Mouse (Mus musculus): ENCODE data around the gene Psg26. TPM values are rescaled to one million over a fixed set of nuclear protein-coding genes. Genes with fewer than 3 reads are reported as not detected.
"Not testable (repeated sequence)": the region's sequence is repeated elsewhere in the genome, so short reads cannot be mapped to it uniquely, and the experiment has no call there.

Psg26 gene
- polyA plus RNA-seq (2015; fragmentation: Nextera tagmentation; extraction: Ambion mirVana), result not detected in 2 replicates

DNA sequence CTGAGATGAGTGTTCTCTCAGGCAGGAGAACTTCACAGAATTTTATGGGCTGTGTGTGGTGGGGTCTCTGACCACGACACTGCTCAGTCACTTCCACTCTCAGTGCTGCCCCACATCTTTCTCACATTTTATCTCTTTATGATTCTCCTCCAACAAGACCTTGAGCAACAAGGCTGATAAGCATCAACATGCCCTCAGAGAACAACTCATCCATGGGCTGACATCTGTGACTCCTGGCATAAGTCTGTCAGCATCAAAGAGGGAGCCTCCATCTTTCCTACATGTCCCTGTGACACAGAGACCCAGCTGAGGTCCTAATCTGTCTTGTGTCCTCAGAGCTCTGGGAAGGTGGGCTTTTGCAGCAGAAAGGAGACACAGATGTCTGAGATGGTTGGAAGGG is at the start of gene Psg26:
Psg26 (minus strand) TSS at position 101 of the 400 bp plus-strand sequence.
- no peak for DNase-seq (ENCODE audit: low spot score)
- H3K4me1 ChIP-seq (ENCODE audit: insufficient read depth, low read depth, low read length), result no peaks in the 10 kb centered on the region
- H3K27ac ChIP-seq (ENCODE audit: low read length), result no peak within 1 kb of the TSS
- H3K9ac ChIP-seq (replicated peaks; ENCODE audit: low read depth), result no peak within 1 kb of the TSS
- no peaks in the 10 kb centered on the region for H3K9me3 ChIP-seq (ENCODE audit: low read length)
- no peak within 1 kb of the TSS for H3K4me3 ChIP-seq (ENCODE audit: low read depth, low read length)
- H3K36me3 ChIP-seq (ENCODE audit: insufficient read depth, low read length), result no peaks in the 10 kb centered on the region
- no peak for ATAC-seq
- H3K27me3 ChIP-seq (replicated peaks; ENCODE audit: insufficient read depth, low read length), result no peaks in the 10 kb centered on the region
- 72% methylated on average over 1 of the region's 1 CpGs for WGBS
- H3K4me2 ChIP-seq (replicated peaks; ENCODE audit: low read depth, low read length), result no peak within 1 kb of the TSS
- no peak for TF ChIP-seq EP300 (IDR thresholded peaks at IDR 0.05)
- TF ChIP-seq CTCF (IDR thresholded peaks at IDR 0.05), result no peak

DNA sequence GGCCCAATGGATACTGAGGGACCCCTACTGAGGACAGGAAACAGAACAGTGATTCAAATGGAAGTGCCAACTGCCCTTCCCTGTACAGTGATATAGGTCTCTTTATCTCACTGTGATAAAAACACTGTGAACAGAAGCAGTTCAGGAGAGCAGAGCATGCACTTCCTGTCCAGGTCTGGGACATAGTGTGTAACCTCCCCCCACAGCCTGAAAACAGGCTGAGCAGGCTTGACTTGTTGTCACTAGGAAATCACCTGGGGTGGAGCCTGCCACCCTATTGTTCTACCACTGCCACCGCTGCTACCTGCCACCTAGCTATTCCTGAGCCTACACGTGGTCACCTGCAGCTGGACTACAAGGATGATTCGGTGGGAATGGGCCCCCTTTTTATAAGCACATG is 49.4 kb upstream of the Psg26 start:
- H3K4me3 ChIP-seq (ENCODE audit: low read depth, low read length), result no peak overlapping the region
- H3K36me3 ChIP-seq (ENCODE audit: insufficient read depth, low read length), result no peaks in the 10 kb centered on the region
- no peak overlapping the region for H3K4me2 ChIP-seq (replicated peaks; ENCODE audit: low read depth, low read length)
- ATAC-seq, result no peak
- WGBS, result 37% methylated on average over 3 of the region's 3 CpGs
- no peak for DNase-seq (ENCODE audit: low spot score)
- H3K27me3 ChIP-seq (replicated peaks; ENCODE audit: insufficient read depth, low read length), result no peaks in the 10 kb centered on the region
- no peaks in the 10 kb centered on the region for H3K9me3 ChIP-seq (ENCODE audit: low read length)
- TF ChIP-seq CTCF (IDR thresholded peaks at IDR 0.05) (no peak), EP300 (IDR thresholded peaks at IDR 0.05) (no peak)
- no peaks in the 10 kb centered on the region for H3K4me1 ChIP-seq (ENCODE audit: insufficient read depth, low read depth, low read length)
- H3K9ac ChIP-seq (replicated peaks; ENCODE audit: low read depth), result no peak overlapping the region
- no peak overlapping the region for H3K27ac ChIP-seq (ENCODE audit: low read length)

DNA sequence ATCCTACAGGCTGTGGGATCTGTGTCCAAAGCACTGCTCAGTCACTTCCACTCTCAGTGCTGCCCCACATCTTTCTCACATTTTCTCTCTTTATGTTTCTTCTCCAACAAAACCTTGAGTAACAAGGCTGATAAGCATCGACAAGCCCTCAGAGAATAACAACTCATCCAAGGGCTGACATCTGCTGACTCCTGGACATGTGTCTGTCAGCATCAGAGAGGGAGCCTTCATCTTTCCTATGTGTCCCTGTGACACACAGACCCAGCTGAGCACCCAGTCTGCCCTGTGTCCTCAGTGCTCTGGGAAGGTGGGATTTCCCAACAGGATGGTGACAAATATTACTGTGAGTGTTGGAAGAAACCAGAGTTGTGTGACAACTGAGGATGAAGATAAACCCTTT is 48.2 kb upstream of the Psg26 start, which contains the start of gene Psg25:
Psg25 (minus strand) TSS at position 101 of the 400 bp plus-strand sequence.
- H3K27me3 ChIP-seq (replicated peaks; ENCODE audit: insufficient read depth, low read length), result no peaks in the 10 kb centered on the region
- no peak within 1 kb of the TSS for H3K27ac ChIP-seq (ENCODE audit: low read length)
- no peak for TF ChIP-seq EP300 (IDR thresholded peaks at IDR 0.05)
- TF ChIP-seq CTCF (IDR thresholded peaks at IDR 0.05), result no peak
- DNase-seq (ENCODE audit: low spot score) (no peak), ATAC-seq (no peak)
- no peaks in the 10 kb centered on the region for H3K4me1 ChIP-seq (ENCODE audit: insufficient read depth, low read depth, low read length)
- no peak within 1 kb of the TSS for H3K9ac ChIP-seq (replicated peaks; ENCODE audit: low read depth)
- no peaks in the 10 kb centered on the region for H3K36me3 ChIP-seq (ENCODE audit: insufficient read depth, low read length)
- no peaks in the 10 kb centered on the region for H3K9me3 ChIP-seq (ENCODE audit: low read length)
- H3K4me2 ChIP-seq (replicated peaks; ENCODE audit: low read depth, low read length), result no peak within 1 kb of the TSS
- WGBS, result 82% methylated on average over 1 of the region's 1 CpGs
- H3K4me3 ChIP-seq (ENCODE audit: low read depth, low read length), result no peak within 1 kb of the TSS

DNA sequence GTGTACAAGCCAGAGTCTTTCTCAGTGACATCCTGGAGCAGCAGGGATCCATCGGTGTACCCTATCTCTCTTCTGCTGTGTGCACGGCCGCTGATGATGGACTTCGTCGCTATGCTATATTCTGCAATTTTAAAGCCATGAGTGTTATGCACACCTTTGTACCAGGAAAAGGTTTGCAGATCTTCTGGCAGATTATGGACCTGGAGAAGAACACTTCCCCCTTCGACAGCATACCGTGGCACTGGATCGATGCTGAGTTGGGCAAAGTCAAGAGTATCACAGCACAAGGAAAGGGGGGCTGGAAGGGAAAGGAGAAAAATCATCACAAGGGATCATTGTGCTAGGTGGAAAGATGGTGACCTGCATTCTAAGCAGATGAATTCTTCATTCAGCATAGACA is 40.7 kb upstream of the Psg26 start:
- H3K36me3 ChIP-seq (ENCODE audit: insufficient read depth, low read length), result no peaks in the 10 kb centered on the region
- H3K4me1 ChIP-seq (ENCODE audit: insufficient read depth, low read depth, low read length), result no peaks in the 10 kb centered on the region
- no peaks in the 10 kb centered on the region for H3K9me3 ChIP-seq (ENCODE audit: low read length)
- H3K4me3 ChIP-seq (ENCODE audit: low read depth, low read length), result no peak overlapping the region
- no peaks in the 10 kb centered on the region for H3K27me3 ChIP-seq (replicated peaks; ENCODE audit: insufficient read depth, low read length)
- H3K9ac ChIP-seq (replicated peaks; ENCODE audit: low read depth), result no peak overlapping the region
- no peak for DNase-seq (ENCODE audit: low spot score)
- no peak overlapping the region for H3K4me2 ChIP-seq (replicated peaks; ENCODE audit: low read depth, low read length)
- no peak for TF ChIP-seq CTCF (IDR thresholded peaks at IDR 0.05)
- TF ChIP-seq EP300 (IDR thresholded peaks at IDR 0.05), result no peak
- WGBS, result 92% methylated on average over 8 of the region's 8 CpGs
- ATAC-seq, result no peak
- no peak overlapping the region for H3K27ac ChIP-seq (ENCODE audit: low read length)

DNA sequence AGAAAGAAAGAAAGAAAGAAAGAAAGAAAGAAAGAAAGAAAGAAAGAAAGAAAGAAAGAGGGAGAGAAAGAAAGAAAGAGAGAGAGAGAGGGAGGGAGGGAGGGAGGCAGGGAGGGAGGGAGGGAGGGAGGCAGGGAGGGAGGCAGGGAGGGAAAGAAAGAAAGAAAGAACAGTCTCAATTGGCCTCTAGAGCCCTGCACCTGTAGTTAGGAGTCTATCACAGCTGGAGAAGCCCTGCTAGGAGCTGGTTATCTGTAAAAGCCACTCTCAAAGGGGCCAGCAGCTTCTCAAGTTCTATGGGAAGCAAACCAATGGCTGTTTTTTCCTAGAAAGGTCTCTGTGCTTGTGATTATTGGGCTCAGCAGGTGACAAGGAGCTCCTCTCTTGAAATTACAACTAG is 28.9 kb upstream of the Psg26 start:
- not testable (repeated sequence) for H3K9ac ChIP-seq (replicated peaks; ENCODE audit: low read depth); H3K27me3 ChIP-seq (replicated peaks; ENCODE audit: insufficient read depth, low read length); H3K36me3 ChIP-seq (ENCODE audit: insufficient read depth, low read length); H3K9me3 ChIP-seq (ENCODE audit: low read length); H3K4me3 ChIP-seq (ENCODE audit: low read depth, low read length); H3K4me1 ChIP-seq (ENCODE audit: insufficient read depth, low read depth, low read length); DNase-seq (ENCODE audit: low spot score); H3K4me2 ChIP-seq (replicated peaks; ENCODE audit: low read depth, low read length); H3K27ac ChIP-seq (ENCODE audit: low read length); ATAC-seq

DNA sequence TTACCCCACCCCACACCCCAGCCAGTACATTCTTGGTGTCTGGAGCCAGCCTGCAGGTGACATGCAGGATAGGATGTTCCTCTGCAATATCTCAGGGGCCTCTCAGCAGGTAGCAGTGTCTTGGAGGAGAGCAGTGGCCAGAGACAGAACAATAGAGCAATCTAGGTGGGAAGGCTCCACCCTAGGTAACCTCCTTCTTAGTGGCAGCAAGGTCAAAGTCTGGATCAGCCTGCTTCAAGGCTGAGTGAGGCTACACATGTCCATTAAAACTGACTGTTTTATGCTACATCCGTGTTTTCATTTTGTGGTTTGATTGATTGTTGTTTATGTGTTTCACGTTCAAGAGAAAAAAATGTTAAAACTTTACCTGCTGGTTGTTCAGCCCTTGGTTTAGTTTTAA is 28.4 kb upstream of the Psg26 start:
- DNase-seq (ENCODE audit: low spot score); H3K27me3 ChIP-seq (replicated peaks; ENCODE audit: insufficient read depth, low read length); H3K36me3 ChIP-seq (ENCODE audit: insufficient read depth, low read length); H3K27ac ChIP-seq (ENCODE audit: low read length); H3K4me1 ChIP-seq (ENCODE audit: insufficient read depth, low read depth, low read length); H3K4me3 ChIP-seq (ENCODE audit: low read depth, low read length); H3K4me2 ChIP-seq (replicated peaks; ENCODE audit: low read depth, low read length); ATAC-seq; H3K9me3 ChIP-seq (ENCODE audit: low read length); H3K9ac ChIP-seq (replicated peaks; ENCODE audit: low read depth): not testable (repeated sequence)
- WGBS, result 31% methylated on average over 2 of the region's 2 CpGs

DNA sequence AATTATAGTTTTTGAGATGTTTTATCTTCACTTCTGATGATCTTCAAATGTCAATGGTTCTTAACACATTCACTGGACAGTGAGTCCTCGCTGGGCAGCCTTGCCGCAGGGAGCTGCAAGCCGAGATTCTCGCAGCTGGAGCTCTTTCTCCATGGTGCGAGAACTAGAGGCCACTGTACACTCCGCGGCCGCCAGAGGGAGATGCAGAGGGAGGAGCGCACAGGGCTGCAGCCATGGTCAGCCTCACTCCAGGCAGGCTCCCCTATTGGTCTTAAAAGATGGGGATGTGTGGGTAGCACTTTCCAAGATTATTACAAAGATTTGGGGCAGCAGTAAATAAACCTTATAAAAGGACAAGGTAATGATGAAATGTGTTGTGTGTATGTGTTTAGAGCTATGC is 27.5 kb upstream of the Psg26 start:
- no peaks in the 10 kb centered on the region for H3K36me3 ChIP-seq (ENCODE audit: insufficient read depth, low read length)
- no peaks in the 10 kb centered on the region for H3K27me3 ChIP-seq (replicated peaks; ENCODE audit: insufficient read depth, low read length)
- no peak overlapping the region for H3K4me3 ChIP-seq (ENCODE audit: low read depth, low read length)
- H3K9ac ChIP-seq (replicated peaks; ENCODE audit: low read depth), result no peak overlapping the region
- ATAC-seq (no peak), DNase-seq (ENCODE audit: low spot score) (no peak)
- peak; percentile 31 for TF ChIP-seq CTCF (IDR thresholded peaks at IDR 0.05)
- no peak for TF ChIP-seq EP300 (IDR thresholded peaks at IDR 0.05)
- 21% methylated on average over 9 of the region's 9 CpGs for WGBS
- no peaks in the 10 kb centered on the region for H3K4me1 ChIP-seq (ENCODE audit: insufficient read depth, low read depth, low read length)
- H3K27ac ChIP-seq (ENCODE audit: low read length), result no peak overlapping the region
- no peak overlapping the region for H3K4me2 ChIP-seq (replicated peaks; ENCODE audit: low read depth, low read length)
- no peaks in the 10 kb centered on the region for H3K9me3 ChIP-seq (ENCODE audit: low read length)

DNA sequence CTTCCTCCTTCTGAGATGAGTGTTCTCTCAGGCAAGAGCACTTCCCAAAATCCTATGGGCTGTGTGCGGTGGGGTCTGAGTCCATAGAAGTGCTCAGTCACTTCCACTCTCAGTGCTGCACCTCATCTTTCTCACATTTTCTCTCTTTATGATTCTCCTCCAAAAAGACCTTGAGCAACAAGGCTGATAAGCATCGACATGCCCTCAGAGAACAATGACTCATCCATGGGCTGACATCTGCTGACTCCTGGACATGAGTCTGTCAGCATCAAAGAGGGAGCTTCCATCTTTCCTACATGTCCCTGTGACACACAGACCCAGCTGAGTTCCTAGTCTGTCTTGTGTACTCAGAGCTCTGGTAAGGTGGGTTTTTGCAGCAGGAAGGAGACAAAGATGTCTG is 52.0 kb downstream of the Psg26 start, which contains the start of gene Psg28:
Psg28 (minus strand) TSS at position 101 of the 400 bp plus-strand sequence.
- H3K9ac ChIP-seq (replicated peaks; ENCODE audit: low read depth); ATAC-seq; H3K27ac ChIP-seq (ENCODE audit: low read length); DNase-seq (ENCODE audit: low spot score); H3K27me3 ChIP-seq (replicated peaks; ENCODE audit: insufficient read depth, low read length); H3K4me2 ChIP-seq (replicated peaks; ENCODE audit: low read depth, low read length); H3K4me1 ChIP-seq (ENCODE audit: insufficient read depth, low read depth, low read length); H3K36me3 ChIP-seq (ENCODE audit: insufficient read depth, low read length); H3K4me3 ChIP-seq (ENCODE audit: low read depth, low read length); H3K9me3 ChIP-seq (ENCODE audit: low read length): not testable (repeated sequence)
- WGBS, result 63% methylated on average over 2 of the region's 2 CpGs
